Mouse (Mus musculus): ENCODE measurements around the gene Plxnd1.

GRCm38 (mm10) chr6:115989607-115990006 is 5.2 kb downstream of the Plxnd1 start:
- TF ChIP-seq CTCF (IDR thresholded peaks at IDR 0.05; ENCODE audit: extremely low read depth, insufficient read depth, low read length): no peak
- TF ChIP-seq POLR2A (IDR thresholded peaks at IDR 0.05; ENCODE audit: extremely low read depth, insufficient read depth, low read length): peak; percentile 57; the same call in 1 of the 2 replicates

All from cortical plate, adult 2 months (tissue).